Mouse (Mus musculus): ENCODE results near the gene Gm14296.
"Not testable (repeated sequence)": the region's sequence is repeated elsewhere in the genome, so short reads cannot be mapped to it uniquely, and the experiment has no call there.

Gene Gm14296

GRCm38 (mm10) chr2:176927709-176928108 lies at the start of gene Gm14296:
TSS of gene Gm14296 (minus strand) at chr2:176927809.
- DNase-seq (ENCODE audit: extremely low spot score, low spot score) = not testable (repeated sequence)

- DNase-seq (ENCODE audit: extremely low spot score, low spot score) = not testable (repeated sequence)
These were observed 22.1 kb downstream of the Gm14296 start for GRCm38 (mm10) chr2:176905464-176905863.

All from neural tube, embryonic 10.5 days (tissue).